Mouse (Mus musculus) CH12.LX (cell line): ENCODE measurements around the gene Plekhg2.

Source experiments
- BHLHE40 ChIP-seq: IDR thresholded peaks from 2 replicates; pipeline ENCODE4 v1.6.1; 2011; ENCODE audit warnings: mild to moderate bottlenecking, low read depth, low read length, improper control_type of control experiment
- CTCF ChIP-seq, 2 experiments: IDR thresholded peaks in 1 of 2; conservative IDR thresholded peaks in 1 of 2; 2 replicates each; pipeline ENCODE4 v1.5.1; 2011 to 2012; ENCODE audit warnings: low read depth in 2 of 2, low read length in 2 of 2, improper control_type of control experiment in 1 of 2, inconsistent platforms in 1 of 2, mild to moderate bottlenecking in 1 of 2, moderate library complexity in 1 of 2
- EP300 ChIP-seq: IDR thresholded peaks from 2 replicates; pipeline ENCODE4 v1.6.1; 2011; ENCODE audit warnings: low read length, improper control_type of control experiment
- NELFE ChIP-seq: IDR thresholded peaks from 2 replicates; pipeline ENCODE4 v1.6.1; 2011; ENCODE audit warnings: low read depth, low read length, improper control_type of control experiment
- POLR2A ChIP-seq: IDR thresholded peaks from 2 replicates; pipeline ENCODE4 v1.6.1; 2011; ENCODE audit warnings: low read depth, mild to moderate bottlenecking, improper control_type of control experiment, low read length
- SMC3 ChIP-seq: IDR thresholded peaks from 2 replicates; pipeline ENCODE4 v1.6.1; 2011; ENCODE audit warnings: low read depth, low read length, improper control_type of control experiment
- TBP ChIP-seq: conservative IDR thresholded peaks from 2 replicates; pipeline ENCODE4 v1.6.1; 2011; ENCODE audit warnings: low read depth, low read length, improper control_type of control experiment
- ZC3H11A ChIP-seq: IDR thresholded peaks from 2 replicates; pipeline ENCODE4 v1.6.1; 2012; ENCODE audit warnings: low read depth, mild to moderate bottlenecking, inconsistent platforms, low read length, improper control_type of control experiment
- ZKSCAN1 ChIP-seq: IDR thresholded peaks from 2 replicates; pipeline ENCODE4 v1.6.1; 2012; ENCODE audit warnings: low read depth, inconsistent platforms, low read length, improper control_type of control experiment, borderline replicate concordance

GRCm38 (mm10) chr7:28344637-28345036, 27.8 kb downstream of the Plekhg2 start:
- TF ChIP-seq CTCF (conservative IDR thresholded peaks at IDR 0.05 in 1 of 2, IDR thresholded peaks at IDR 0.05 in 1 of 2; ENCODE audit: low read depth in 2 of 2, low read length in 2 of 2) (peak; percentile 84 to 97), SMC3 (peak; percentile 68), POLR2A (no peak), ZKSCAN1 (no peak), BHLHE40 (no peak), ZC3H11A (no peak), EP300 (no peak), NELFE (no peak), TBP (no peak)
